Mouse (Mus musculus): ENCODE results near the gene Fhl1. TPM values are rescaled to one million over a fixed set of nuclear protein-coding genes. Genes with fewer than 3 reads are reported as not detected.

Fhl1 gene
- 159 TPM for polyA plus RNA-seq (2021)

- peaks cover 16% of the 10 kb centered on the region for H3K27me3 ChIP-seq
- peak; percentile 83 for ATAC-seq
- CTCF ChIA-PET = no interaction called here
- TF ChIP-seq CTCF (IDR thresholded peaks at IDR 0.05) = no peak
- in situ Hi-C loops (cut with MboI; ENCODE audit: low pct_unique_long_range_greater_than_20kb) = loop anchor here (10.0 kb wide), 1 partner anchor 47 kb away; no protein-coding TSS in a partner anchor
- POLR2A ChIA-PET = interaction anchor here (0.6 to 0.8 kb wide), 3 partner anchors 51 to 56 kb away, joined by 3 to 6 read pairs (median 3); no protein-coding TSS in a partner anchor
- peak; percentile 22 for DNase-seq (ENCODE audit: low read depth, low spot score)
Observed at GRCm38 (mm10) chrX:56731306-56732201, at the start of gene Fhl1. Fhl1 (plus strand) TSS chrX:56731787.

- no peak for TF ChIP-seq CTCF (IDR thresholded peaks at IDR 0.05)
- POLR2A ChIA-PET = no interaction called here
- no peak for DNase-seq (ENCODE audit: low read depth, low spot score)
- no peaks in the 10 kb centered on the region for H3K27me3 ChIP-seq
- ATAC-seq = no peak
- in situ Hi-C loops (cut with MboI; ENCODE audit: low pct_unique_long_range_greater_than_20kb) = loop anchor here (10.0 kb wide), 1 partner anchor 53 kb away; the partner anchor contains the start of gene Fhl1
- CTCF ChIA-PET = interaction anchor here (0.8 to 1.1 kb wide), 2 partner anchors 22 to 29 kb away, joined by 3 to 4 read pairs; no protein-coding TSS in a partner anchor
Observed at GRCm38 (mm10) chrX:56682156-56682720, 49.3 kb upstream of the Fhl1 start.

- CTCF ChIA-PET = no interaction called here
- DNase-seq (ENCODE audit: low read depth, low spot score) = no peak
Observed at GRCm38 (mm10) chrX:56683521-56683920, 48.1 kb upstream of the Fhl1 start.

GRCm38 (mm10) chrX:56692554-56692953 is 39.0 kb upstream of the Fhl1 start:
- CTCF ChIA-PET = no interaction called here
- POLR2A ChIA-PET = no interaction called here
- no peak for DNase-seq (ENCODE audit: low read depth, low spot score)
- no peak for ATAC-seq
- peaks cover 3% of the 10 kb centered on the region for H3K27me3 ChIP-seq
- in situ Hi-C loops (cut with MboI; ENCODE audit: low pct_unique_long_range_greater_than_20kb) = no loop called here
- TF ChIP-seq CTCF (IDR thresholded peaks at IDR 0.05) = no peak

More at GRCm38 (mm10) chrX:56683521-56683920, 48.1 kb upstream of the Fhl1 start:
- POLR2A ChIA-PET = no interaction called here
- in situ Hi-C loops (cut with MboI; ENCODE audit: low pct_unique_long_range_greater_than_20kb) = loop anchor here (10.0 kb wide), 1 partner anchor 51 kb away; the partner anchor contains the start of gene Fhl1
- TF ChIP-seq CTCF (IDR thresholded peaks at IDR 0.05) = no peak
- no peaks in the 10 kb centered on the region for H3K27me3 ChIP-seq
- no peak for ATAC-seq

- ChIA-PET POLR2A (no interaction called here), CTCF (no interaction called here)
- no peak for ATAC-seq
- H3K27me3 ChIP-seq = peaks cover 4% of the 10 kb centered on the region
- no peak for TF ChIP-seq CTCF (IDR thresholded peaks at IDR 0.05)
- no peak for DNase-seq (ENCODE audit: low read depth, low spot score)
- in situ Hi-C loops (cut with MboI; ENCODE audit: low pct_unique_long_range_greater_than_20kb) = no loop called here
Observed at GRCm38 (mm10) chrX:56694539-56694938, 37.0 kb upstream of the Fhl1 start.

GRCm38 (mm10) chrX:56697199-56697780 is 34.3 kb upstream of the Fhl1 start:
- no peak for DNase-seq (ENCODE audit: low read depth, low spot score)
- H3K27me3 ChIP-seq = peaks cover 6% of the 10 kb centered on the region

GRCm38 (mm10) chrX:56697886-56698285 is 33.7 kb upstream of the Fhl1 start:
- no peak for DNase-seq (ENCODE audit: low read depth, low spot score)
- ATAC-seq = no peak
- peaks cover 6% of the 10 kb centered on the region for H3K27me3 ChIP-seq
- in situ Hi-C loops (cut with MboI; ENCODE audit: low pct_unique_long_range_greater_than_20kb) = no loop called here
- CTCF ChIA-PET = no interaction called here
- POLR2A ChIA-PET = no interaction called here
- no peak for TF ChIP-seq CTCF (IDR thresholded peaks at IDR 0.05)

More at GRCm38 (mm10) chrX:56697199-56697780, 34.3 kb upstream of the Fhl1 start:
- no peak for ATAC-seq
- CTCF ChIA-PET = no interaction called here
- TF ChIP-seq CTCF (IDR thresholded peaks at IDR 0.05) = no peak
- in situ Hi-C loops (cut with MboI; ENCODE audit: low pct_unique_long_range_greater_than_20kb) = no loop called here
- POLR2A ChIA-PET = no interaction called here

GRCm38 (mm10) chrX:56701261-56701660 is 30.3 kb upstream of the Fhl1 start:
- no peak for DNase-seq (ENCODE audit: low read depth, low spot score)
- no peak for TF ChIP-seq CTCF (IDR thresholded peaks at IDR 0.05)
- H3K27me3 ChIP-seq = peaks cover 6% of the 10 kb centered on the region
- in situ Hi-C loops (cut with MboI; ENCODE audit: low pct_unique_long_range_greater_than_20kb) = no loop called here
- ChIA-PET CTCF (no interaction called here), POLR2A (no interaction called here)
- ATAC-seq = no peak

- TF ChIP-seq CTCF (IDR thresholded peaks at IDR 0.05) = no peak
- ChIA-PET CTCF (interaction anchor here (1.2 to 1.5 kb wide), 2 partner anchors 12 to 22 kb away, joined by 3 read pairs; no protein-coding TSS in a partner anchor), POLR2A (no interaction called here)
- peaks cover 10% of the 10 kb centered on the region for H3K27me3 ChIP-seq
- DNase-seq (ENCODE audit: low read depth, low spot score) (no peak), ATAC-seq (peak; percentile 74)
- in situ Hi-C loops (cut with MboI; ENCODE audit: low pct_unique_long_range_greater_than_20kb) = no loop called here
Observed at GRCm38 (mm10) chrX:56703965-56704562, 27.5 kb upstream of the Fhl1 start.

GRCm38 (mm10) chrX:56708592-56709370 is 22.8 kb upstream of the Fhl1 start:
- H3K27me3 ChIP-seq = peaks cover 33% of the 10 kb centered on the region
- ATAC-seq (no peak), DNase-seq (ENCODE audit: low read depth, low spot score) (no peak)
- TF ChIP-seq CTCF (IDR thresholded peaks at IDR 0.05) = no peak
- POLR2A ChIA-PET = no interaction called here
- CTCF ChIA-PET = no interaction called here
- in situ Hi-C loops (cut with MboI; ENCODE audit: low pct_unique_long_range_greater_than_20kb) = no loop called here

Measured in Patski (cell line).